Mouse (Mus musculus): ENCODE results near the gene Dusp1.

Gene Dusp1

DNA sequence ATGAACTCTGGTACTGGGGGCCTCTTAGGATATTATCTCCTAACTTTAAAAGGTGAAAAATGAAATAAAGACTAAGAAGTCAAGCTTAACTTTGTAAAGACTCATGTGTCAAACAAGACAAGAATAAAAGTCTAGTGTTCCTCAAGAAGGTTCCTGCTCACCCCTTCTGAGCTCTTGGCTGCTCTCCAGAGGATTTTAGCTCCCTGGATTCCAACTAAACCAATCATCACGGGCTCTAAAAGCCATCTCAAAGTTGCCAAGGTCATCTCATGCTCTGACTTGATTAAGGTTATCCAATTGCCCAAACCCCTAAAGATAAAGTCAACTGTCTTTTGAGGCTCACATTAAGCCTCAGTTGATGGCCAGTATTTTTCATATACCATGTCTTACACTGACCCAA lies 63.3 kb downstream of the Dusp1 start:
- no peak for DNase-seq

DNA sequence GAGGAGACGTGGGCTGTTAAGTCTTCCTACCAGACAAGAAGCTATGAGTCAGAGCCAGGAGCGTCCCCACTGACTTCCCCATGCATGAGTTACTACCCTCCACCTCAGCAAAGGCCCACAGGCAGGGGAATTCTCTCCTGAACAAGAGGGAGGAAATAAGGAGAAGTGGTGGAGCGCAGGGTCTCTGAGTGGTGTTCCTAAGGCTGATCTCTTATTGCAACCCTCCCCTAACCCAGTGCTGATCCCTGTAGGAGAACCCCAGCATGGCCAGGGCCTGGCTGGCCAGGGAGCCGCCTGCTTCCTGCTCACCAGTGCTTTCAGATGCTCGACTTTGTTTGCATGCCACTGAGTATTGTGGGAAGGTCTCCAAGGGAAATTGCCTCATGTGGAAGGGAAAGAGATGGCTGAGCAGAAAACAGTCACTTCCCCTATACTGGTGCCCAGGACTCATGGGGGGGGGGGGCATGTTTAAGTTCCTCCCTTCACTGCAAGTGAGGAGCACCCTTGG lies 64.5 kb downstream of the Dusp1 start:
- DNase-seq, result no peak

DNA sequence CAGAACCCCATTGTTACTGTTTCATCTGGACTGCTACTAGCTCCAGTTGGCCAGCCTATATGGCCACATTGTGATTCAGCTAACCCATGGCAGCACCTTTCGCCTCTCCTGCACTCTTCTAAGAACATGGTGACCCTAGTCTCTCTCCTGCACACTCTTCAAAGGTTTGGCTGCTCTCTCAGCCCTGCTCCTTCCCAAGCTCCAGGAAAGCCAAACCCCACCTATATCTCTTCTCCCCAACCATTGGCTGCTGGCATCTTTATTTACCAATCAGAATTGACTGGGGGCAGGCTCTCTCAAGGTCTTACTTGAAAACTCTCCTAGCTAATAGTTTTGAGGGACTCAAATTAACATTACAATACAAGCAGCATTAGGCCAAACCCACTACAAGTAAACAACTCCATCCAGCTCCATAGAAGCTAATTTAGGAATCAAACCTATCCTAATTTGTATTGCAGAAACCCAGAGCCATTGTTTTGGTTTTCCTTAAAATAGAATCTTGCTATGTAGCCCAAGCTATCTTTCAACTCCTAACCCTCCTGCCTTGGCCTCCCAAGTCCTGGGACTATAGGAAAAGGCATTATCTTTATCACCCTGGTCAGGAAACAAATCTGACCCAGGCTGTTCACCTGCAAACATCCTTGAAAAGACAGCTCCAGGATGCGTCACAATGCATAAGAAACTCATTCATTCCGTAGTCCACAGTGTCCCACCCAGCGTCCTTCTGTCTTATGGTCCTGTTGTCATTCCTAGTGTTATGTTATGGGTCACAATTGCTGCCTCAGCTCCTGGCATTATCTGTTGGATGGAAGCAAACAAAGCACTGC lies 67.1 kb downstream of the Dusp1 start:
- no peak for DNase-seq

DNA sequence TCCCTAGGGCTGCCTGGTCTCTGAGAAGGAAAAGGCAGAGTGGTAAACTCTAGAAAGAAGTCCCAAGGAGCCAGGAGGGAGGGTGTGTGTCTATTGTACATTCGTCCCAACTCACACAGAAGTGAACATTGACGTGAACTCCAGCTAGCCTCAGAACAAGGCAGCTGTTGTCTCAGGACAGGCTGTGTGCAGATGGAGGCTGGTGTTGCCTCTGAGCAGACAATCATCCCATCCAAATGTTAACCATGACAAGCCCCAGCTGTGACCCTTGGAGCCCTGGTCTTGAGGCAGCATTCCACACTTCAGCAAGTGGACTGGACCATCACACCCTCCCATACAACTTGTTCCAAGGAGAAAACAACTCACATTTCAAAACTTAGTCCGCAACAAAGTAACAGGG lies 69.7 kb downstream of the Dusp1 start:
- peak; percentile 77 for DNase-seq

DNA sequence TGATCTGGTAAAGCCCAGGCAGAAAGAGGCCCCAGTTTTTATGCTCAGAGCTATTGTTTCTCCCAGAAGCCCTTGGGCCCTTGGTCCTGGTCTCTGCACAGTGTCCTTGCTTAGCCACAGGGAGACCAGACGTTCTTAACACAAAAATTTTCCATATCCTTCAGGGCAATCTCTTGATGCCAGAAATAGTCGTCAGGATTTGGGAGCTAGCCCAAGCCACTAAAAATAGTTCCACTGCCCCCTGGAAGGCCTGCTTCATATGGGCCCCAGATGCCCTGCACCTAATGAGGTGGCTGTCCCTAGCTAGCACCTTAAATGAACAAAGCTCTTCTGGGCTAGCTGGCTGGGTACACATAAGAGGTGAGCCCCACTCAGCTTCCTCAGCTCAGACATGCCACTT lies 71.0 kb downstream of the Dusp1 start:
- DNase-seq, result no peak

DNA sequence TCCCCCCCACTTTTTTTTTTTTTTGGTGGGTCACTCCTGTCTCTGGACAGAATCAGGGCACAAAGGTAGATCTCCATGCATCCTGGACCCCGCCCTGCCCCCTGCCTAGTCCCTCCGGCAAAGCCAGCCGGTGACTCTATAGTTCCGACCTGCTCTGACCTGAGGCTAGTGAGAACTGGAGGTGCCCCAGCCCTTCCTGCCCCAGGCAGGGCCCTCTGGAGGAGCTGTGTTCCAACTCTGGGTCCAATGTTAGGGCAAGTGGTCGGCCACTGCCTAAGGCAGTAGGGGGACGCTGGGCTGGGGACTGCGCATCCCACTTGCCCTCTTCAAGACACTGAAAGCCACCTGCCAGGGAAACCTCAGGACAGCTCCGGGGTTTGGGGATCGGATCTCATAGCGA lies 71.9 kb downstream of the Dusp1 start:
- no peak for DNase-seq

DNA sequence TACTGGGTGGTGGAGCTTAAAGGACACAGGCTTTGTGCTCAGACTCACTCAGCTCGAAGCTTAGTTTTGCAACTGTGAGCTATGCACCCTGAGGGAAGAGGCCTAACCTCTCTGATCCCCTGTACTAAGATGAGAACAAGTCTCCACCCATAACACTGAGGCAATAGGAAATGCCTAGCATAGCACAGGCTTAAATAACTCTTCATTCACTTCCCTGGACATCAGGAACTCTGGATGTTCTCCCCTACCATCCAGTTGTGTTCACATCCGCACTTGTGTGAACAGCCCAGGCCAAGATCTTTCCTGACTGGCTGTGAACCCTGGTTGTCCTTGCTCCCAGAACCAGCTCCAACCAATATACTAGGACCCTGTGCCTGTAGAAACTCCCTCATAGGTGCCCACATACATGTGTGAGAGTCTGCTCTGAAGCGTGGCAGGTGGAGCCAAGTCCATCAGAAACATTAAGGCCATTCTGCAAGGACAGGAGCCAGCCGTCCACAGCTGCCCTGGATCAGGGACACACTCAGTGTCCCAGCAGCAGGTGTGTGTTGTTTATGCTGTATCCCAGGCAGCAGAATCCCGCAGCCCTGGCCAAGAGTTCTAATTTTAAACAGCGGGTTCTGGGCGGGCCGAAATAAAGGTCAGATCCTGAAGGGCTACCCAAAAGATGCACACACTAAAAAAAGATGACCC lies 73.1 kb downstream of the Dusp1 start:
- DNase-seq, result peak; percentile 27

DNA sequence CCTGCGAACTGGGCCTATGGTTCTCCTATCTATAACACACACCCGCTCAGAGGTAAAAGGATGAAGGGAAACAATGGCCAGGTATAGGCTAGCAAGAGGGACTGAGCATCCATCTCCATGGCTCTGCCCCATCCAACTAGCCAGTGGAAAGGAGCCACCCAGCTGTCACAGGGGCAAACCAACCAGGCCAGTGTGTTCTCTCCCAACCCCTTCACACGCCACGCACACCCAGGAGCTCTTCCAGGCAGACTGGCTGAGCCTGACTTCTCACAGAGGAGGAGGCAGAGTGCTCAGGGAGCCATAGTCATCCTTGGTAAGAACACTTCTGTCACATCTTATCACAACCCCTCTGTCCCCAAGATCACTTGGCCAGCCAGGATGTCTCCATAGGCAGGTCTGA lies 74.0 kb downstream of the Dusp1 start:
- DNase-seq, result no peak

DNA sequence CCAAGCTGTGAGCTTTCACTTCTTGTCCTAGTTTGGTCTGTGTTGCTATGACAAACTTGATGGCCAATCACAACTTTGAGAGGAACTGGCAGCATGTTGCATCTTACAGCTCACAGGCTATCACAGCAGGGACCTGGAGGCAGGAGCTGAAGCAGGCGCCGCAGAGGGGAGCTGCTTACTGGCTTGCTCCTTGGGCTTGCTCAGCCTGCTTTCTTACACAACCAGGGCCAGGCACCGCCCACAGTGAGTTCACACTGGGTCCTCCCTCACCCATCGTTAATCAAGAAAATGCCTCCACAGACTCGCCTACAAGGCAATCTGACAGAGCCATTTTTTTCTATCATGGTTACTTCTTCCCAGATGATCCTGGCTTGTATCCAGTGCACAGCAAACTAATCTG lies 74.7 kb downstream of the Dusp1 start:
- no peak for DNase-seq

DNA sequence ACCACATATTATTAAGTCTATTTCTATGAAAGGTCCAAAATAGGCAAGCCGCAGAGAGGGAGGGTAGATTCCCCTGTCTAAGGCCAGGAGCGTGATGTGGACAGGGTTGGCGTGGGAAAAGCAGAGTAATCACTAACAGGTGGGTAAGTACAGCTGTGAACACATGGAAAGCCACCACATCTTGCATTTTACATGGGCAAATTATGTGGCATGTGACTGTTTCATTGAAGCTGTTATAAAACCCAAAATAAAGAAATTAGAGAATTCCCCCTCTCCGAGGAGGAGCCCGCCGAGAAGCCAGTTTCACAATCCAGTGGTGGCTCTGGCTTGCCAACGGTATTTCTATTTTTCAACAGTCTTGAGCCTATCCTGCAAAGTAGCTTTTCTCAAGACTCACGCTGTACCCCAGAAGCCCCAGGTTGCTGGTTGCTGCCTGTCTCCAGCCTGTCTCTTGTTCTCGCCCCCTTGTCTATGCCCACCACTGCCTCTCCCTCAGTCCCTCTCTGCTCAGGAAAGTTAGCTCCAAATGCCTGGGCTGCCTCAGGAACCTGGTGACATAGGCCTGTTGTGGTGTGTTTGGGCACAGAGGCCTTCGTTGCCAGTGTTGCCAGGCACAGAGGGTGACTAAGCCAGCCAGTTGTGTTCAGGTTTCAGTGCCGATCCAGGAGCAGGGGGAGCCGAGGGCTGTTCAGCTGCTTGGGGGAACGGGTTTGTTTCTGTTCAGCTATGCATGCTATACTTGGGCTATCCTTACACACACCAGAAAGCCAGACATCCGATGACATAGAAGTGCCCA lies 77.1 kb downstream of the Dusp1 start:
- no peak for DNase-seq

DNA sequence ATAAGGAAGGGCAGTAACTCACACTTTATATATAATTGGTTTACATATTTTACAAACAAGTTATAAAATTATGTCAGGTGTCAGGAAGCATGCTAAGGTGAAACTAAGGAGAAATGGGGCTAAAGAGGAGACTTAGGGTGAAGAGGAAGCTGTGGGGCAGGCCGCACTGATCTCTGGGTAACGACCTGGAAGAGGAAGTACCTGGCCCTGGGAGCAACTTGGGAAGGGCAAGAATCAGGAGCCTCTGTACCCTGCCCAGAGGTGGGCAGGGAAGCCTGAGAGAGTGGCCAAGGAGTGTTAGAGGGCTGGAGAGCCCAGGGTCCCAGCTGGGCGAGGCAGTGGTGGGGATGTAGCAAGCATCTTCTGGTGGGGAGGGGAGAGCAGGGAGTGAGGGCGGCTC lies 81.0 kb downstream of the Dusp1 start:
- DNase-seq, result no peak

DNA sequence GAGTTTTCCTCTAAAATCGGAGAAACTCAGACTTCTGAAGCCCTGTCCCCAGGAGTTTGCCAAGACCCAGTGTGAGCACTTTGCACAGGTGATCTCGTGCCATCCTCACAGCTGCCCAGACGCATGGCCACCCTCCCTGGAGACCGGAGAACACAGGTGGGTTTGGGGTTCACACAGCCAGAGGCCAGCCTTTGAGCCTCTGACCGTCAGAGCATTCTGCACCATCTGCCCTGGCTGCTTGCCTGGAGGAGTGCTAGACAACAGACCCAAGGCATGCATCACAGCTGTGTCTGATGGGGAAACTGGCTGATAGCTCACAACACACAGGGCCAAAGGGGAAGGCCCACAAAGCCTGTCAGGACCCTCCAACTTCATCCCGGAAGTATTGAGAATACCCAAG lies 82.3 kb downstream of the Dusp1 start:
- DNase-seq, result no peak

DNA sequence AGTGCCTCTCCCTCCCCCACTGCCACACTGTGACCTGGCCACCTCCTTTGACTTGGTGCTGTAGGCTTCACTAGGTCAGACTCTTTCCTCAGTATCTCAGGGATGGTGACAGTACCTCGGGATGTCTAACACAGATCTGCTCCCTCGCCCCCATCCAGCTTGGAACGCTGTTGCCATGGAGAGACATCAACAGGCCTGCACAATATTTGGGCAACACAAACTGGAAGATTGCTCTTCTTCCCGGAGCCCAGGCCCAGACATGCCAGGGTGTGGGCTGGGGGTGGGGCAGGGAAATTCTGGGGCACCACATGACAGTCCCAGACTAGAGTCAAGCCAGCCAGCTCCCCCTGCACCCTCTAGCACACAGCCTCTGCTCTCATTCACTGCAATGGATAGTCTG lies 83.3 kb downstream of the Dusp1 start:
- no peak for DNase-seq

DNA sequence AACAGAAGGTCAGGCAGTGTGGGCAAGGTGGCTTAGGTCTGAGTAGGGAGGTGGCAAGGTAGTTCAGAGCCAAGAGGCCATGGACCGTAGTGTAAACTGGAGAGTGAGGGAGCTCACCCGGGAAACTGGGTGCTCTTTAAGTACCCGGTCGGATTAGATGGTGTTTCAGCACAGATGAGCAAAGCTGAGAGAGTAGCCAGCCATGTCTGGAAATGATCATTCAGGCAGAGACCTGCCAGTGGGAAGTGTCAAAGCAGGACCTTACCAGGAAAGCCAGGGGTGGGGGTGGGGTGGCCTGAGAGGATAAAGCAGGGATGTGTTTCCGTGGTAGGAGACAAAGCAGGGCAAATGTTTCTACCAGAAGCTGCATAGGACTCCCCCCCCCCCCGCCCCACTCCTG lies 85.1 kb downstream of the Dusp1 start:
- no peak for DNase-seq

DNA sequence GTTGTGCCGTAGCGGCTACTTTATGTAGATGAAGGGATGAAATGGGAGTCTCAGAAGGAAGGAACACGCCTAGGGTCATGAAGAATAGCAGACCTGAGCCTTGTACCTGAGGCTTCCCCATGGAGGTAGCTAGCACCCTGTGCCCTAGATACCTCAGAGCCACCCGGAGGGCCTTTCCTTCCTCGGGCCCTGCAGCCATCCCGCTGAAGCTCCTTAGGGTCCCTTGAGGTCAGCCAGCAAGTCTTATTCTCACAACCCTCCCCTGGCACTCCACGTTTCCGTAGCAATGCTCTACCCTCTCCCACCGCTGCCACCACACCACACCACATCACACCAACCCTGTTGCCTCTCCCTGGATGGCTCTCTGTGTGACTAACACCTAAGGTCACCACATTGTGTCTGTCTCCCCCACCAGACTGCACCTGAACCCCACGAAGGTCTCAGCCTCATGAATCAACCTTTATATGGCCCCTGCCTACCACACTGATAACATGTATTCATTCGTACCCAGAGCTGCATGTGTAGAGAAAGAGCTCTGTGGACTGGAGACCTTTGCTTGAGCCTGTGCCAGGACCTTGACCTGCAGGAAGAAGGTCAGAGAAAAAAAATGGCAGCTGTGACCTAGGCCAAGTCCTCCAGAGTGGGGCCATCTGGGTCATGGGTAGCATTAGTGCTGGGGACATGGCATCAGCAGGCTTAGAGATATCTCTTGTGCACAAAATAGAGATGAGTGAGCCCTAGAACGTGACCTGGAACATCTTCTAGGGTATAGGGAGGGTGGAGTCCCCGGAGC lies 93.6 kb downstream of the Dusp1 start:
- no peak for DNase-seq

DNA sequence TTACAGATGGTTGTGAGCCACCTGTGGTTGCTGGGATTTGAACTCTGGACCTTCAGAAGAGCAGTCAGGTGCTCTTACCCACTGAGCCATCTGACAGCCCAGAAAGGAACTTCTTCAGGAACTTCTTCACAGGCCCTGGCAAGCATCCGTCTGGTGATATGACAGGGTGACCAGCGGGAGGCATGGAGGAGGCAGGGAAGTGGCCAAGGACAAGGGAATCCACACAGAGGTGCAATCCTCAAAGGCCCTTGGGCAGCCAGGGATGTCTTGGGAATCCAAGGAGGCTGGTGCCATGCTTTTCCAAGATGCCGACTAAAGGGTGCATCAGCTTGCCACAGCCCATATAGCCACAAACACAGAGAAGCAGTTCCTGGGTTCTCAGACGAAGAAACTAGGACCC lies 94.3 kb downstream of the Dusp1 start:
- no peak for DNase-seq

DNA sequence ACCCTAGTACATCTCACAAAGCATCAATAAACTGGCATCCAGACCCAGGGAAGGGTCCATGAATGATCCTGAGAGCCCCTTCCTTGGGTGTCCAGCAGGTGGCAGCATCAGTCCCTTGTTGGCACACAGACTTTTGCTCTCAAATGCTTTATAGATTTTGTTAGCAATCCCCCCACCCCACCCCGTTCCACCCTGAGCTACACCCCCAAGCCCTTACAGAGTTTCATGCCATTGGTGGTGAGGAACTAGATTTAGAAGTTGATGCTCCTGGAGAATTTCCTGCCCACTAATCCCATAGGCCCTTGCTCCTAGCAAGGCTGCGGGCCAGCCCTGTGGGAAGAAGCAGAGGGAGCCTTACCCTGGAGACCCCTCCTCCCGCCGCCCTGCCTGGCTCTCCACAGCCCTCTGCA lies 95.2 kb downstream of the Dusp1 start:
- DNase-seq, result peak; percentile 94

DNA sequence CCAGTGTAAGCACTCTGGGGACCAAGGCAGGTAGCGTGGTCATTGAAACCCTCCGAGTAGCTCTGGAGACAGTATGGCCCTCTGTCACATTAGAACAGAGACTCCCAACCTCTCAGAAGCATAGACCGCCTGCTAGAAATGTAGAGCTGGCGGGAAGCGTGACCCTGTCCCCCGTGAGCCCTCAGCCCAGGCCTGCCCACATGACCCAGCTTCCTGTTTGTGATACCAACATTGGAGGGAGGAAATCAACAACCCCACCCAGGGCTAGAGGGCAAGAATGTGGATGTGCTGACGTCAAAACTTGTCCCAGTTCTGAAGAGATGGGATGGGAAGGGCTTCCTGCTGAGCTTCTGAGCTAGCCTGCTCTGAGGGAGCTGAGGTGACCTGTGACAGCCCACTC lies 97.0 kb downstream of the Dusp1 start:
- DNase-seq, result peak; percentile 77

DNA sequence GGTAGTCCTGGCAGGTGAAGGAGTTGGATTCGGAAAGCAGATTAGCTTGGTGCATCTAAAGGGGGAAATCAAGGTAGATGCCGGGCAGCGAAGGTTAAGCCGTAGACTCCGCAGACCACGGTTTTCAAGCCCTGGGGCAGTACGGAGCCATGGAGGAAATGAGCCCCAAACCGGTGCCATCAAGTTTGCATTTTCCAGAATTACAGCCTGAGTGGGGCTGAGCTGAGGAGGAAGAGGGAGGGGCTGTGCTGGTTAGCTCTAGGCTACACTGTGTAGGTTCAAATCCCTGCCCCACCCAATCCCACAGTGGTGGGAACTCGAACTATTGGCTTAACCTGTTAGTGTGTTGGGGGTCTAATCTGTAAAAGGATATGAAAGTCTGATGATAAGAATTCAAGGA lies 97.4 kb downstream of the Dusp1 start:
- DNase-seq, result no peak

DNA sequence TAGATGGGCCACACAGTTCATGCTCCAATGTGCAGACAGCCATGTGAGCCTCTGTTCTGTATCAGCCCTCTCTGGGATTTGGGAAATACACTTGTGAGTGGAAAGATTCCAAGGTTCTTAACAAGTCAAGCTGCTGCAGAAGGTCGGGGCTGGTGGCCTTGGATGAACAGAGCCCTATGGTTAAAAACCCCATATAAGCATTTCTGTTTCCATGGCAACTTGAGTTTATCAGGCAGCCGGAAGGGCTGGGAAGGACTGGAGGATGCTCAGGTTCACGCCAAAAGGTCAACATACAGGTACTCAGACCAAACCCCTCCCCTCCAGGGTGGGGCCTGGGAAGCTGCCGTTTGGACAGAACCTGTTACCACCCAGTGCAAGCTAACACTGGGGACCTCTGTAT lies 97.9 kb downstream of the Dusp1 start:
- no peak for DNase-seq

DNA sequence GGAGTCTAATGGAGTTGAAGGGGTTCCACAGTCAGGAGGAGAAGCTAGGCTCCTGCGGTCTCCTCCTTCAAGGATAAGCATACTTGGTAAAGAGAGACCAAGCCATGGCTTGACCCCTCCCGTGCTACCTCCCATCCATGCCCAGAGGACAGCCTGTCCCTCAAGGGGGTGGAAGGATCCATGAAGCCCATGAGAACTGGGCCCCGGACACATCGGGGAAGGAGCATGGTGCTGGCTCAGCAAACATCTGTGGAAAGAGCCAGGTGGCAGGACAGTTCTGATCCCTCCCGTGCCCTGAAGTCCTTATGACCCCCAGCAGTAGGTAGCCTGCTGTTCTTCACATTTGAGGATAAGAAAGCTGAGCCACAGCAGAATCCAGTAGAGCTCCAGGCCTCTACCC lies 98.5 kb downstream of the Dusp1 start:
- DNase-seq, result no peak

DNA sequence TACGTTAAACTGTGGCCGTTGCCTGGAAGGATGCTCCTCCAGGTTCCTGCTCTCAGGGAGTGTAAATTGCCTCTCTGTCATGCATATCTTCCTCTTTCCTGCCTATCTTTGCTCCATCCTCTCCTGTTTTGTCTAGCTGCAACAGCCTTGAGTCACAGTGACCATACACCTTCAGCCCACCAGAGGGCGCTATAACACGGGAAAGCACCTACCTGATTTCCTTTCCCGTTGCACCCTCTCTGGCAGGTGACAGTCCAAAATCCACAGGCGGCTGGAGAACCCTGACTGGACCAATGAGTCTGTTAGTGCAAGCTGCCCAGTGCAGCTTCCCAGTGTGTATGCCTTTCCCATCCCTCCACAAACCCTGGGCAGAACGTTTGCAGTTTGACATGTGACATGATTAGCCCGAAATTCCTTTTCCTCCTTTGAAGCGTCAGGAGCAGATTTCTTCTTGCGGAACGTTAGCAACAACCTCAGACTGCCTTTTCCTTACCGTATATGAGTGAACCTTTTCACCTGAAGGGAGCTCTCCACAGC lies 99.2 kb downstream of the Dusp1 start:
- DNase-seq, result peak; percentile 89
